13 mouse cellular contexts compared by ENCODE assay signal in genomic region chr8:107466642-107467041, GRCm38 (mm10). TPM values are rescaled to one million over a fixed set of nuclear protein-coding genes. Genes with fewer than 3 reads are reported as not detected.
DNase-seq lines count a peak whose midpoint lies in the region; ATAC-seq and TF ChIP-seq lines count a peak whose summit lies in the region.
"Had no signal": no experiment of that assay in that cellular context is flagged by ENCODE, and none has a peak within 500 bp of the region (broad histone marks: within the 10 kb centered on the region; RNA-seq: fewer than 3 reads in every experiment).

No protein-coding gene starts in this region.

- H3K36me3 ChIP-seq in intestine, postnatal 0 days (ENCODE audit: control insufficient read depth, insufficient read depth), result peaks cover 36% of the 10 kb centered on the region
- H3K36me3 ChIP-seq in intestine, embryonic 16.5 days (ENCODE audit: control insufficient read depth, insufficient read depth, low read length), result peaks cover 3% of the 10 kb centered on the region; the same call in 1 of the 2 replicates
- peaks cover 11 to 80% of the 10 kb centered on the region in 2 experiments for H3K36me3 ChIP-seq in CH12.LX (replicated peaks in 1 of 2; ENCODE audit: control insufficient read depth in 1 of 2, insufficient read depth in 1 of 2, low read length in 1 of 2)
- H3K36me3 ChIP-seq in embryonic facial prominence, embryonic 10.5 days (replicated peaks), result peaks cover 85% of the 10 kb centered on the region
- peaks cover 2% of the 10 kb centered on the region for H3K36me3 ChIP-seq in liver, embryonic 14.5 days (replicated peaks; ENCODE audit: control insufficient read depth, insufficient read depth, low read depth)
- peaks cover 86% of the 10 kb centered on the region for H3K36me3 ChIP-seq in hindbrain, embryonic 10.5 days

- ATAC-seq in intestine, postnatal 0 days, result no peak
- no peak for ATAC-seq in intestine, embryonic 16.5 days
- peak; percentile 54 for ATAC-seq in liver, embryonic 14.5 days (ENCODE audit: insufficient read depth)

- no peaks in the 10 kb centered on the region for H3K9me3 ChIP-seq in intestine, postnatal 0 days (ENCODE audit: control insufficient read depth)
- no peaks in the 10 kb centered on the region for H3K9me3 ChIP-seq in intestine, embryonic 16.5 days (ENCODE audit: control insufficient read depth, low read length)
- peaks cover 2% of the 10 kb centered on the region for H3K9me3 ChIP-seq in CH12.LX (replicated peaks; ENCODE audit: low read length)
- no peaks in the 10 kb centered on the region for H3K9me3 ChIP-seq in embryonic facial prominence, embryonic 10.5 days
- no peaks in the 10 kb centered on the region for H3K9me3 ChIP-seq in liver, embryonic 14.5 days (ENCODE audit: control insufficient read depth, low read length)
- H3K9me3 ChIP-seq in hindbrain, embryonic 10.5 days, result no peaks in the 10 kb centered on the region
- H3K9me3 ChIP-seq: megakaryocyte, embryonic 14.5 days had no signal

- H3K9ac ChIP-seq in intestine, postnatal 0 days (ENCODE audit: low read depth, low read length), result no peak overlapping the region
- H3K9ac ChIP-seq in intestine, embryonic 16.5 days (ENCODE audit: low read depth, low read length), result no peak overlapping the region
- no peak overlapping the region for H3K9ac ChIP-seq in CH12.LX (ENCODE audit: insufficient read depth, low read depth)
- H3K9ac ChIP-seq in liver, embryonic 14.5 days (replicated peaks), result no peak overlapping the region

- no peaks in the 10 kb centered on the region for H3K4me1 ChIP-seq in intestine, postnatal 0 days (replicated peaks; ENCODE audit: control insufficient read depth, insufficient read depth, low read length)
- no peaks in the 10 kb centered on the region; the same call in 1 of the 2 replicates for H3K4me1 ChIP-seq in intestine, embryonic 16.5 days (ENCODE audit: control insufficient read depth, insufficient read depth, low read length)
- H3K4me1 ChIP-seq in CH12.LX (ENCODE audit: control insufficient read depth in 1 of 2, insufficient read depth in 2 of 2), result no peaks in the 10 kb centered on the region
- H3K4me1 ChIP-seq in embryonic facial prominence, embryonic 10.5 days, result peaks cover 32% of the 10 kb centered on the region
- H3K4me1 ChIP-seq in liver, embryonic 14.5 days (replicated peaks; ENCODE audit: control insufficient read depth in 2 of 2, insufficient read depth in 2 of 2, low read length in 1 of 2), result peaks cover 0 to 10% of the 10 kb centered on the region in 2 experiments; a peak in 2 of 4 replicates
- peaks cover 12% of the 10 kb centered on the region for H3K4me1 ChIP-seq in hindbrain, embryonic 10.5 days (replicated peaks)

- DNase-seq in CH12.LX (ENCODE audit: extremely low read depth), result peak; percentile 24
- no peak for DNase-seq in embryonic facial prominence, embryonic 10.5 days (ENCODE audit: low spot score)
- DNase-seq in liver, embryonic 14.5 days (ENCODE audit: low read depth in 3 of 3, low spot score in 3 of 3), result no peak
- no peak for DNase-seq in urinary bladder, adult 2 months (ENCODE audit: low spot score)
- DNase-seq in gastrocnemius, adult 18-20 months (ENCODE audit: low spot score), result no peak
- DNase-seq in hindbrain, embryonic 10.5 days (ENCODE audit: low spot score), result no peak
- DNase-seq: cerebellum, adult 9-11 months; heart, adult 2 months; heart, postnatal 4 days; layer of hippocampus, postnatal 36 days had no signal

- H3K79me2 ChIP-seq in CH12.LX (replicated peaks; ENCODE audit: control insufficient read depth, extremely low read depth, insufficient read depth, poor library complexity, severe bottlenecking), result no peaks in the 10 kb centered on the region

- dilution Hi-C loops in CH12.LX (cut with MboI; ENCODE audit: extremely low pct_ligation_motif_present, extremely low pct_unique_long_range_greater_than_20kb, low sequenced_read_pairs), result no loop called here

- in situ Hi-C loops in CH12.LX (cut with MboI; ENCODE audit: low pct_ligation_motif_present, low pct_unique_long_range_greater_than_20kb, low sequenced_read_pairs), result no loop called here

- no peak overlapping the region for H3K27ac ChIP-seq in intestine, postnatal 0 days (ENCODE audit: low read depth, low read length)
- no peak overlapping the region for H3K27ac ChIP-seq in intestine, embryonic 16.5 days (ENCODE audit: low read length)
- no peak overlapping the region for H3K27ac ChIP-seq in CH12.LX (ENCODE audit: insufficient read depth, low read depth)
- H3K27ac ChIP-seq in embryonic facial prominence, embryonic 10.5 days (replicated peaks), result 0 out of 2 replicates have a peak overlapping the region, but pooled peaks have one; percentile 19
- no peak overlapping the region for H3K27ac ChIP-seq in liver, embryonic 14.5 days
- no peak overlapping the region for H3K27ac ChIP-seq in hindbrain, embryonic 10.5 days
- H3K27ac ChIP-seq: heart, adult 2 months had no signal

- WGBS in intestine, postnatal 0 days, result 92% methylated on average over 5 of the region's 5 CpGs
- WGBS in intestine, embryonic 16.5 days, result 93% methylated on average over 5 of the region's 5 CpGs
- 95% methylated on average over 5 of the region's 5 CpGs for WGBS in embryonic facial prominence, embryonic 10.5 days
- WGBS in liver, embryonic 14.5 days (ENCODE audit: insufficient replicate concordance), result 45% methylated on average over 5 of the region's 5 CpGs
- WGBS in hindbrain, embryonic 10.5 days, result 93% methylated on average over 5 of the region's 5 CpGs

- TF ChIP-seq POLR2A in CH12.LX (IDR thresholded peaks at IDR 0.05; ENCODE audit: low read depth, low read length), result no peak

- TF ChIP-seq RAD21 in CH12.LX (IDR thresholded peaks at IDR 0.05; ENCODE audit: low read depth, low read length), result peak; percentile 27

- TF ChIP-seq CTCF in intestine, postnatal 0 days (IDR thresholded peaks at IDR 0.05; ENCODE audit: low read depth), result peak; percentile 41
- peak in 1 of 2 experiments; percentile 52; a peak in 2 of 4 replicates for TF ChIP-seq CTCF in CH12.LX (conservative IDR thresholded peaks at IDR 0.05 in 1 of 2, IDR thresholded peaks at IDR 0.05 in 1 of 2; ENCODE audit: low read depth in 2 of 2, low read length in 2 of 2)
- TF ChIP-seq CTCF in liver, embryonic 14.5 days (IDR thresholded peaks at IDR 0.05; ENCODE audit: low read depth), result peak; percentile 45

- H3K4me3 ChIP-seq in intestine, postnatal 0 days (ENCODE audit: low read depth, low read length), result no peak overlapping the region
- H3K4me3 ChIP-seq in intestine, embryonic 16.5 days (ENCODE audit: low read length), result no peak overlapping the region
- no peak overlapping the region for H3K4me3 ChIP-seq in CH12.LX (replicated peaks in 1 of 3; ENCODE audit: low read depth in 2 of 3, low read length in 2 of 3, poor library complexity in 1 of 3)
- no peak overlapping the region for H3K4me3 ChIP-seq in embryonic facial prominence, embryonic 10.5 days
- H3K4me3 ChIP-seq in liver, embryonic 14.5 days (ENCODE audit: insufficient read depth in 1 of 2, low read depth in 2 of 2, low read length in 2 of 2), result no peak overlapping the region
- no peak overlapping the region for H3K4me3 ChIP-seq in hindbrain, embryonic 10.5 days
- H3K4me3 ChIP-seq: heart, adult 2 months; megakaryocyte, embryonic 14.5 days had no signal

- no peak for TF ChIP-seq EP300 in CH12.LX (IDR thresholded peaks at IDR 0.05; ENCODE audit: low read length)
- no peak for TF ChIP-seq EP300 in liver, embryonic 14.5 days (IDR thresholded peaks at IDR 0.05; ENCODE audit: low read depth)

- no peak overlapping the region for H3K4me2 ChIP-seq in intestine, postnatal 0 days (replicated peaks; ENCODE audit: low read depth)
- no peak overlapping the region for H3K4me2 ChIP-seq in intestine, embryonic 16.5 days (ENCODE audit: low read depth, low read length)
- no peak overlapping the region for H3K4me2 ChIP-seq in CH12.LX (ENCODE audit: insufficient read depth, low read depth, poor library complexity, severe bottlenecking)
- no peak overlapping the region for H3K4me2 ChIP-seq in liver, embryonic 14.5 days (ENCODE audit: low read depth)

- no peaks in the 10 kb centered on the region for H3K27me3 ChIP-seq in intestine, postnatal 0 days (replicated peaks; ENCODE audit: control insufficient read depth, insufficient read depth, low read length)
- no peaks in the 10 kb centered on the region for H3K27me3 ChIP-seq in intestine, embryonic 16.5 days (replicated peaks; ENCODE audit: control insufficient read depth, insufficient read depth, low read length)
- no peaks in the 10 kb centered on the region for H3K27me3 ChIP-seq in CH12.LX (replicated peaks)
- H3K27me3 ChIP-seq in embryonic facial prominence, embryonic 10.5 days (replicated peaks; ENCODE audit: low read depth, poor library complexity, severe bottlenecking), result no peaks in the 10 kb centered on the region
- H3K27me3 ChIP-seq in liver, embryonic 14.5 days (ENCODE audit: control insufficient read depth, insufficient read depth, low read length), result no peaks in the 10 kb centered on the region
- no peaks in the 10 kb centered on the region for H3K27me3 ChIP-seq in hindbrain, embryonic 10.5 days (ENCODE audit: insufficient read depth, poor library complexity, severe bottlenecking)
- H3K27me3 ChIP-seq: megakaryocyte, embryonic 14.5 days had no signal

RNA-seq across cellular contexts. Expression of gene Wwp2, which starts 30.5 kb away (rescaled TPM):
- polyA plus RNA-seq in intestine, postnatal 0 days (2015; fragmentation: Nextera tagmentation; extraction: Ambion mirVana), result 34.9 and 37.4 TPM in 2 replicates
- 41.6 and 42.0 TPM in 2 replicates for polyA plus RNA-seq in intestine, embryonic 16.5 days (2015; fragmentation: Nextera tagmentation; extraction: Ambion mirVana)
- 19.7 and 20.7 TPM in 2 replicates for total RNA-seq in CH12.LX (2012; rRNA removed)
- 13.5 and 16.3 TPM in 2 replicates for total RNA-seq in CH12.LX (2014; rRNA removed)
- 29.7 and 30.3 TPM in 2 replicates for polyA plus RNA-seq in CH12.LX (2012; ENCODE audit: insufficient read length, low read depth)
- 62.2 and 67.5 TPM in 2 replicates for polyA plus RNA-seq in embryonic facial prominence, embryonic 10.5 days (2016; fragmentation: Nextera tagmentation; extraction: Ambion mirVana)
- 12.1 and 14.7 TPM in 2 replicates for polyA plus RNA-seq in liver, embryonic 14.5 days (2012; rRNA removed)
- polyA plus RNA-seq in liver, embryonic 14.5 days (2014; fragmentation: Nextera tagmentation; extraction: Ambion mirVana), result 28.0 and 33.7 TPM in 2 replicates
- 18.4 and 22.5 TPM in 2 replicates for polyA plus RNA-seq in urinary bladder, adult 2 months (2012; rRNA removed)
- total RNA-seq in gastrocnemius, adult 18-20 months (2021), result 10 to 100 TPM; 13.8 to 14.2 TPM
- polyA plus RNA-seq in hindbrain, embryonic 10.5 days (2016; fragmentation: Nextera tagmentation; extraction: Ambion mirVana), result 61.7 and 64.6 TPM in 2 replicates

RNA-seq across cellular contexts. Expression of gene Nob1, which starts 41.8 kb away (rescaled TPM):
- 22.3 and 24.6 TPM in 2 replicates for polyA plus RNA-seq in intestine, postnatal 0 days (2015; fragmentation: Nextera tagmentation; extraction: Ambion mirVana)
- 68.2 and 73.5 TPM in 2 replicates for polyA plus RNA-seq in intestine, embryonic 16.5 days (2015; fragmentation: Nextera tagmentation; extraction: Ambion mirVana)
- total RNA-seq in CH12.LX (2012; rRNA removed) (73.0 and 73.1 TPM in 2 replicates), CH12.LX (2014; rRNA removed) (17.2 and 21.4 TPM in 2 replicates)
- 109 and 117 TPM in 2 replicates for polyA plus RNA-seq in CH12.LX (2012; ENCODE audit: insufficient read length, low read depth)
- polyA plus RNA-seq in embryonic facial prominence, embryonic 10.5 days (2016; fragmentation: Nextera tagmentation; extraction: Ambion mirVana), result 104 and 106 TPM in 2 replicates
- polyA plus RNA-seq in liver, embryonic 14.5 days (2012; rRNA removed), result 24.6 and 30.9 TPM in 2 replicates
- 16.0 and 18.5 TPM in 2 replicates for polyA plus RNA-seq in liver, embryonic 14.5 days (2014; fragmentation: Nextera tagmentation; extraction: Ambion mirVana)
- 36.6 and 46.9 TPM in 2 replicates for polyA plus RNA-seq in urinary bladder, adult 2 months (2012; rRNA removed)
- 10 to 100 TPM; 21.4 to 27.5 TPM for total RNA-seq in gastrocnemius, adult 18-20 months (2021)
- 91.8 and 92.7 TPM in 2 replicates for polyA plus RNA-seq in hindbrain, embryonic 10.5 days (2016; fragmentation: Nextera tagmentation; extraction: Ambion mirVana)
